20 mouse cellular contexts compared by ENCODE assay signal in genomic region chr11:96465426-96466056, GRCm38 (mm10). TPM values are rescaled to one million over a fixed set of nuclear protein-coding genes. Genes with fewer than 3 reads are reported as not detected.
DNase-seq lines count a peak whose midpoint lies in the region; ATAC-seq and TF ChIP-seq lines count a peak whose summit lies in the region.
"Had no signal": no experiment of that assay in that cellular context is flagged by ENCODE, and none has a peak within 500 bp of the region (broad histone marks: within the 10 kb centered on the region; RNA-seq: fewer than 3 reads in every experiment).

No protein-coding gene starts in this region.

- H3K4me2 ChIP-seq in heart, postnatal 0 days (ENCODE audit: low read depth, low read length) = peak overlapping the region; percentile 30; the same call in 1 of the 2 replicates
- H3K4me2 ChIP-seq: intestine, embryonic 15.5 days; liver, embryonic 12.5 days had no signal

- WGBS in heart, postnatal 0 days = 69% methylated on average over 10 of the region's 10 CpGs

- 0 out of 2 replicates have a peak, but pooled peaks cover 6% of the 10 kb centered on the region for H3K4me1 ChIP-seq in heart, postnatal 0 days (ENCODE audit: control insufficient read depth, insufficient read depth)

- DNase-seq in CD4-positive, CD25-positive, alpha-beta regulatory T cell, adult 2 months (ENCODE audit: low read depth, low spot score) = peak; percentile 31
- no peak for DNase-seq in heart, postnatal 0 days (ENCODE audit: low spot score)
- no peak for DNase-seq in heart, postnatal 36 days
- peak; percentile 25 for DNase-seq in right cerebral cortex, adult 18-20 months
- no peak for DNase-seq in right cerebral cortex, postnatal 4 days
- peak; percentile 56 for DNase-seq in induced T-regulatory cell, adult 2 months (ENCODE audit: low read depth)
- no peak for DNase-seq in adrenal gland, adult 8-10 months
- DNase-seq: cerebellum, adult 11 months; cerebellum, postnatal 25 days; gastrocnemius, postnatal 25 days had no signal

- TF ChIP-seq CTCF in heart, postnatal 0 days (IDR thresholded peaks at IDR 0.05; ENCODE audit: low read depth) = no peak

- intact Hi-C loops in heart, postnatal 36 days (cut with DNase I) = no loop called here

- no peak overlapping the region for H3K9ac ChIP-seq in heart, postnatal 0 days (replicated peaks; ENCODE audit: low read depth, low read length)
- H3K9ac ChIP-seq: heart, embryonic 12.5 days; hindbrain, embryonic 12.5 days; intestine, embryonic 15.5 days; kidney, embryonic 15.5 days; liver, embryonic 12.5 days; neural tube, embryonic 13.5 days had no signal

- peaks cover 58% of the 10 kb centered on the region for H3K27me3 ChIP-seq in heart, postnatal 0 days (ENCODE audit: control insufficient read depth, insufficient read depth, low read length)

- ATAC-seq in CD4-positive, CD25-positive, alpha-beta regulatory T cell, adult 4 months = no peak
- ATAC-seq in heart, postnatal 0 days (ENCODE audit: insufficient read depth, low read depth) = no peak
- ATAC-seq: activated CD4-positive, CD25-positive, alpha-beta regulatory T cell, adult 4 months; intestine, embryonic 15.5 days; liver, embryonic 12.5 days; lung, postnatal 0 days had no signal

- H3K36me3 ChIP-seq in heart, postnatal 0 days (replicated peaks; ENCODE audit: control insufficient read depth, insufficient read depth, low read length) = no peaks in the 10 kb centered on the region
- H3K36me3 ChIP-seq: heart, embryonic 12.5 days; hindbrain, embryonic 12.5 days; intestine, embryonic 15.5 days; kidney, embryonic 15.5 days; limb, embryonic 10.5 days; liver, embryonic 12.5 days; neural tube, embryonic 13.5 days had no signal

- H3K27ac ChIP-seq in heart, postnatal 0 days (ENCODE audit: low read depth) = no peak overlapping the region
- H3K27ac ChIP-seq: hindbrain, embryonic 12.5 days; intestine, embryonic 15.5 days; kidney, embryonic 15.5 days; limb, embryonic 10.5 days; liver, embryonic 12.5 days; neural tube, embryonic 13.5 days had no signal

- TF ChIP-seq EP300 in heart, postnatal 0 days (IDR thresholded peaks at IDR 0.05; ENCODE audit: low read depth) = no peak

- H3K9me3 ChIP-seq in heart, postnatal 0 days (replicated peaks; ENCODE audit: control insufficient read depth, low read length) = no peaks in the 10 kb centered on the region
- H3K9me3 ChIP-seq: heart, embryonic 12.5 days; hindbrain, embryonic 12.5 days; intestine, embryonic 15.5 days; kidney, embryonic 15.5 days; limb, embryonic 10.5 days; liver, embryonic 12.5 days; neural tube, embryonic 13.5 days had no signal

- H3K4me3 ChIP-seq in heart, postnatal 0 days (ENCODE audit: low read depth, low read length) = peak overlapping the region; percentile 7; the same call in 1 of the 2 replicates
- H3K4me3 ChIP-seq: heart, embryonic 12.5 days; hindbrain, embryonic 12.5 days; intestine, embryonic 15.5 days; liver, embryonic 12.5 days; neural tube, embryonic 13.5 days had no signal

RNA-seq across cellular contexts. Expression of gene Skap1, which starts 1.1 kb away (rescaled TPM):
- 100 to 1,000 TPM; 652 to 757 TPM for polyA plus RNA-seq in CD4-positive, CD25-positive, alpha-beta regulatory T cell, adult 4 months (2017; shearing (Covaris generic))
- total RNA-seq in heart, postnatal 0 days (2014; rRNA removed; ENCODE audit: low replicate concordance) = 4.4 TPM in 1 of 2 replicates, not detected in the other
- polyA plus RNA-seq in heart, postnatal 0 days (2015; fragmentation: Nextera tagmentation; extraction: Ambion mirVana) = 0.11 TPM in 1 of 2 replicates, not detected in the other
- total RNA-seq in heart, postnatal 36 days (2021) = under 1 TPM in 1 of 2 experiments, not detected in 1; 0.30 TPM
- 10 to 100 TPM in 3 of 4 experiments, 1 to 10 TPM in 1; 7.3 to 15.3 (median 11.2) TPM for total RNA-seq in adrenal gland, adult 8-10 months (2022)

Comparison
In these comparisons a context has a peak if more than half of its experiments do, and no peak if none do; other contexts are left out.
1. DNase-seq: peak in CD4-positive, CD25-positive, alpha-beta regulatory T cell, adult 2 months (single experiment), right cerebral cortex, adult 18-20 months (single experiment) and induced T-regulatory cell, adult 2 months (single experiment); none in heart, postnatal 0 days (single experiment), heart, postnatal 36 days (0 of 2), right cerebral cortex, postnatal 4 days (single experiment) and adrenal gland, adult 8-10 months (single experiment).